Mouse (Mus musculus) embryo, embryonic 11.5 days (tissue): ENCODE data around the gene Zc3hav1.

Source experiments
- DNase-seq: peaks from one replicate; pipeline ENCODE4 v3.0.0-alpha.2; 2012; ENCODE audit warnings: low read depth, low spot score

The Zc3hav1 gene

GRCm38 (mm10) chr6:38297580-38298245, 56.7 kb downstream of the Zc3hav1 start:
- DNase-seq, result no peak

- DNase-seq, result no peak
These were observed 60.7 kb downstream of the Zc3hav1 start for GRCm38 (mm10) chr6:38293708-38294107.

GRCm38 (mm10) chr6:38292871-38293646, 61.3 kb downstream of the Zc3hav1 start:
- DNase-seq, result no peak

DNA sequence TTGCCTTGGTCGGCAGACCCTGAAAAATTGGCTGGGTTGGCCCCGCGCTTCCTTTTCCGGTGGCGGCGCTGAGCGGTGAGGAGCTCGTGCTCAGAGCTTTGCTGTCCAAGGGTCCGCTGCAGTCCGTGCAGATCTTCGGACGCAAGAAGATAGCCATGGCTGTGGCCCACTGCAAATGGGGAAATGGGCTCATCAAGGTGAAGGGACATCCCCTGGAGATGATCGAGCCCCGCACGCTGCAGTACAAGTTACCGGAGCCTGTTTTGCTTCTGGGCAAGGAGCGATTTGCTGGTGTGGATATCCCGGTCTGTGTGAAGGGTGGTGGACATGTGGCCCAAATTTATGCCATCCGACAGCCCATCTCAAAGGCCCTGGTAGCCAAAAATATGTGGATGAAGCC, 70.0 kb downstream of the Zc3hav1 start:
- DNase-seq, result no peak

GRCm38 (mm10) chr6:38264466-38264865, 89.9 kb downstream of the Zc3hav1 start:
- DNase-seq, result no peak

- no peak for DNase-seq
These were observed 90.8 kb downstream of the Zc3hav1 start for GRCm38 (mm10) chr6:38263393-38264159.

GRCm38 (mm10) chr6:38261877-38262276, 92.5 kb downstream of the Zc3hav1 start:
- no peak for DNase-seq

GRCm38 (mm10) chr6:38257506-38257905, 96.9 kb downstream of the Zc3hav1 start:
- DNase-seq, result no peak

- DNase-seq, result no peak
These were observed 97.6 kb downstream of the Zc3hav1 start for GRCm38 (mm10) chr6:38256793-38257192.

DNA sequence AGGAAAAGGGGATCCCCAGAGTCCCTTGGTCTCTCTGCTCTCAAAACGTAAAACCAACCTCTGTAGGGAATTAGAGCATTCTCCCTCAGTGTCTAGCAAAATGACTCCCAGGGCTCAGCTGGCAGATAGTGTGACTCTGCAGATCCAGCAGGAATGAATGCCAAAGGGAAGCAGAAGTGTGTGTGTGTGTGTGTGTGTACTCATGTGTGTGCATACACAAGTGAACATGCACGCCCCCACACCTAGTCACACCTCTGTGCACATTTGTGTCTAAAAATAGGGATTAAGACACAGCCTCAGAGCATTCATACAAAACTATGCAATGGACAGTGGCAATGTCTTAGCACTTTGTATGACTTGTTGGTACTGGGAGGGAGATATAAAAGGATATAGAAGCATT, 98.6 kb downstream of the Zc3hav1 start:
- no peak for DNase-seq
